Mouse (Mus musculus): Measurements from ENCODE around the gene Anapc13. TPM values are rescaled to one million over a fixed set of nuclear protein-coding genes. Genes with fewer than 3 reads are reported as not detected.
A peak's percentile ranks its signal among the peaks of the same experiment; 100 is the strongest.

The Anapc13 gene
- polyA plus RNA-seq, 1 experiment from 2014 or later: 222 TPM

- Histone ChIP-seq H3K27ac (no peak overlapping the region), H3K4me2 (ENCODE audit: low read length) (no peak overlapping the region), H3K27me3 (ENCODE audit: insufficient read depth, low read length) (no peaks in the 10 kb centered on the region), H3K4me3 (replicated peaks; ENCODE audit: low read depth, low read length) (no peak overlapping the region), H3K36me3 (ENCODE audit: insufficient read depth, low read length) (no peaks in the 10 kb centered on the region), H3K9ac (ENCODE audit: low read depth, low read length) (no peak overlapping the region), H3K9me3 (replicated peaks; ENCODE audit: low read length) (no peaks in the 10 kb centered on the region), H3K4me1 (replicated peaks; ENCODE audit: insufficient read depth, low read length) (peaks cover 9% of the 10 kb centered on the region; the same call in 1 of the 2 replicates)
- ATAC-seq (replicated peaks; ENCODE audit: low FRiP score, low read depth) (no peak), DNase-seq (ENCODE audit: low spot score) (peak; percentile 60)
- no peak for TF ChIP-seq CTCF (IDR thresholded peaks at IDR 0.05; ENCODE audit: low read depth)
- WGBS: 54% methylated on average over 6 of the region's 6 CpGs
Observed at GRCm38 (mm10) chr9:102641531-102641930, 15.4 kb downstream of the Anapc13 start.

- no peaks in the 10 kb centered on the region for H3K27me3 ChIP-seq (ENCODE audit: insufficient read depth, low read length)
- TF ChIP-seq CTCF (IDR thresholded peaks at IDR 0.05; ENCODE audit: low read depth): no peak
- peak overlapping the region; percentile 45; the same call in 1 of the 2 replicates for H3K4me2 ChIP-seq (ENCODE audit: low read length)
- H3K4me3 ChIP-seq (replicated peaks; ENCODE audit: low read depth, low read length): no peak overlapping the region
- peak overlapping the region; percentile 80 for H3K27ac ChIP-seq
- peak; percentile 59 for ATAC-seq (replicated peaks; ENCODE audit: low FRiP score, low read depth)
- peak; percentile 51 for DNase-seq (ENCODE audit: low spot score)
- H3K36me3 ChIP-seq (ENCODE audit: insufficient read depth, low read length): no peaks in the 10 kb centered on the region
- no peak overlapping the region for H3K9ac ChIP-seq (ENCODE audit: low read depth, low read length)
- H3K4me1 ChIP-seq (replicated peaks; ENCODE audit: insufficient read depth, low read length): peaks cover 11% of the 10 kb centered on the region; the same call in 1 of the 2 replicates
- H3K9me3 ChIP-seq (replicated peaks; ENCODE audit: low read length): no peaks in the 10 kb centered on the region
- 24% methylated on average over 8 of the region's 8 CpGs for WGBS
Observed at GRCm38 (mm10) chr9:102643071-102643485, 17.0 kb downstream of the Anapc13 start.

DNA sequence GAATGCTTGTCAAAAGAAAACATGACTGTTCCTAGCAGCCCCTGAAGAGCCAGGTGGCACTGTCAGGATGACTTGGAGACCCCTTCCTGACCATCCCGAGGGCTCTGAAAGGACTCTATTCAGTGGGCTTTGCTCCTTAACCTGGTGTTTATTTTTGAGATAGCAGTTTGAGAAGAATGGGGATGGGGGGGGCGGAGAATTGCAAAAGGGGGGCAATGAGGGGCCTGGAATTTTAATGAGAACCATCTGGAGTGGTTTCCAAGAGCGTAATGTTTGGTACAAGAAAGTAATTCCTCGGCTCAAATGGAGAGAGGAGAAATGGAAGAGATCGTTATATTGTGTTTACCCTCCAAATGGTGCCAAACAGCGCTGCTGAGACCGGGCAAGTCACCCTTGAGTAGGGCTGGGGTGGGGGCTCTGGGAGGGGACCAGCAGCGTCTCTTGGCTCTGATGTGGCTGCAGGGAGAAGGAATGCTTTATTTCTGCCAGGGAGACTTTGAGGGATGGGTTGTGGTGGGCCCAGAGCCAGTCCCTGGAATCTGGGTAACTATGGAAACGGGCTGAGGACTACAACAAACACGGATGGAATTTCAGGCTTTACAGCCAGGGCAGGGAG lies 17.5 kb downstream of the Anapc13 start:
- no peaks in the 10 kb centered on the region for H3K9me3 ChIP-seq (replicated peaks; ENCODE audit: low read length)
- no peaks in the 10 kb centered on the region for H3K27me3 ChIP-seq (ENCODE audit: insufficient read depth, low read length)
- H3K4me3 ChIP-seq (replicated peaks; ENCODE audit: low read depth, low read length): peak overlapping the region; percentile 9; the same call in 1 of the 2 replicates
- no peak for TF ChIP-seq CTCF (IDR thresholded peaks at IDR 0.05; ENCODE audit: low read depth)
- ATAC-seq (replicated peaks; ENCODE audit: low FRiP score, low read depth): peak; percentile 78
- peaks cover 11% of the 10 kb centered on the region; the same call in 1 of the 2 replicates for H3K4me1 ChIP-seq (replicated peaks; ENCODE audit: insufficient read depth, low read length)
- WGBS: 7% methylated on average over 10 of the region's 10 CpGs
- H3K36me3 ChIP-seq (ENCODE audit: insufficient read depth, low read length): no peaks in the 10 kb centered on the region
- H3K27ac ChIP-seq: peak overlapping the region; percentile 80
- DNase-seq (ENCODE audit: low spot score): peak; percentile 98
- peak overlapping the region; percentile 45 for H3K4me2 ChIP-seq (ENCODE audit: low read length)
- no peak overlapping the region for H3K9ac ChIP-seq (ENCODE audit: low read depth, low read length)

GRCm38 (mm10) chr9:102645119-102645695 lies 19.1 kb downstream of the Anapc13 start:
- Histone ChIP-seq H3K27ac (peak overlapping the region; percentile 33), H3K4me2 (ENCODE audit: low read length) (no peak overlapping the region), H3K4me1 (replicated peaks; ENCODE audit: insufficient read depth, low read length) (peaks cover 19% of the 10 kb centered on the region), H3K9ac (ENCODE audit: low read depth, low read length) (no peak overlapping the region), H3K36me3 (ENCODE audit: insufficient read depth, low read length) (no peaks in the 10 kb centered on the region), H3K4me3 (replicated peaks; ENCODE audit: low read depth, low read length) (no peak overlapping the region), H3K27me3 (ENCODE audit: insufficient read depth, low read length) (no peaks in the 10 kb centered on the region), H3K9me3 (replicated peaks; ENCODE audit: low read length) (no peaks in the 10 kb centered on the region)
- WGBS: 37% methylated on average over 3 of the region's 3 CpGs
- no peak for ATAC-seq (replicated peaks; ENCODE audit: low FRiP score, low read depth)
- no peak for TF ChIP-seq CTCF (IDR thresholded peaks at IDR 0.05; ENCODE audit: low read depth)
- DNase-seq (ENCODE audit: low spot score): peak; percentile 66

DNA sequence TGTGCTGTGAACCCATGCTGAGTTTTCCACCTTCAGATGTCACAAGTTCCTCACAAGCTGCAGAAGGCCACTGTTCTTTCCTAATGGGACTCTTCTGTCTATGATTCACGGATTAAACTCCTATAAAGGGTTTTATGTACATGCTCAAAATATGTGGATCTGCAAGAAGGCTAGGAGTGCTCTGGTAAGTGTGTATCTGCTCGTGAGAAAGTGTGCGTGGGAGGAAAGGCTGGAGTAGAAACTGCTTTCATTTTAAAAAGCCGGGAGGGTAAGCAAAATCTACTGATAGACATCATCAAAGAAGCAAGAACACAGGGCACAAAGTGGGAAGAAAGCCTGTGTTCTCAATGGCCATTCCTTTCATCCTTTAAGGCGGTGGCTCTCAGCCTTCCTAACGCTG lies 20.9 kb downstream of the Anapc13 start:
- no peak for DNase-seq (ENCODE audit: low spot score)
- TF ChIP-seq CTCF (IDR thresholded peaks at IDR 0.05; ENCODE audit: low read depth): no peak
- H3K27me3 ChIP-seq (ENCODE audit: insufficient read depth, low read length): no peaks in the 10 kb centered on the region
- no peak overlapping the region for H3K4me2 ChIP-seq (ENCODE audit: low read length)
- WGBS: 64% methylated on average over 6 of the region's 6 CpGs
- no peak overlapping the region for H3K27ac ChIP-seq
- no peak overlapping the region for H3K4me3 ChIP-seq (replicated peaks; ENCODE audit: low read depth, low read length)
- peaks cover 25% of the 10 kb centered on the region for H3K4me1 ChIP-seq (replicated peaks; ENCODE audit: insufficient read depth, low read length)
- ATAC-seq (replicated peaks; ENCODE audit: low FRiP score, low read depth): no peak
- H3K36me3 ChIP-seq (ENCODE audit: insufficient read depth, low read length): no peaks in the 10 kb centered on the region
- no peak overlapping the region for H3K9ac ChIP-seq (ENCODE audit: low read depth, low read length)
- no peaks in the 10 kb centered on the region for H3K9me3 ChIP-seq (replicated peaks; ENCODE audit: low read length)

DNA sequence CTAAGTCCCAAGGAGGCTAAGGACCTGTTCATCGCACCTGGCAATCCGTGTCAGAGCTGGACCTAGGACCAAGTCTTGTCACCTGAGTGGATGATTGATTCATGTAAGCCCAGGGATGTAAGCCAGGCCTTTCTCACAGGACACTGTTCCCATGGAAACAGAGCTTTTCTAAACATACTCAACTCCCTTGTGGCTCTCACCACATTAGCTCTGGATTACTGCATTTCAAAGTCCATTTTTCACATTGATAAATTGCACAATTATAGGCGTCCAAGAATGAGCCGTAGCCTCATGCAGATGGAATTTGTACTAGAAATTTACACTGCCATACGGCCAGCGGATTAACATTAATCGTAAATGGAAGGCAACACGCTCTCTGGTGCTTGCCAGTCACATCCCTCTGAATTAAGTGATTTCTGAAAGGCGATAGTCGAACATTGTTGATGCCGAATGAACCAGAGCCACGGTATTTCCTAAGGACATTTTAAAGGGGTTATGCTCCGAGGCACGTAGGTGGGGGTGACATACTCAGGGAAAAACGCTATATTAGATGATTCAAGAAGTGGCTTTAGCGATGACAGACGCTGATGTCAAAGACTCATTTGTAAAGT lies 23.9 kb downstream of the Anapc13 start:
- peak; percentile 85 for DNase-seq (ENCODE audit: low spot score)
- H3K27ac ChIP-seq: no peak overlapping the region
- 29% methylated on average over 17 of the region's 17 CpGs for WGBS
- H3K9ac ChIP-seq (ENCODE audit: low read depth, low read length): no peak overlapping the region
- ATAC-seq (replicated peaks; ENCODE audit: low FRiP score, low read depth): peak; percentile 49
- no peaks in the 10 kb centered on the region for H3K36me3 ChIP-seq (ENCODE audit: insufficient read depth, low read length)
- H3K4me3 ChIP-seq (replicated peaks; ENCODE audit: low read depth, low read length): no peak overlapping the region
- peaks cover 17% of the 10 kb centered on the region; the same call in 1 of the 2 replicates for H3K4me1 ChIP-seq (replicated peaks; ENCODE audit: insufficient read depth, low read length)
- H3K27me3 ChIP-seq (ENCODE audit: insufficient read depth, low read length): no peaks in the 10 kb centered on the region
- no peaks in the 10 kb centered on the region for H3K9me3 ChIP-seq (replicated peaks; ENCODE audit: low read length)
- TF ChIP-seq CTCF (IDR thresholded peaks at IDR 0.05; ENCODE audit: low read depth): no peak
- H3K4me2 ChIP-seq (ENCODE audit: low read length): peak overlapping the region; percentile 5; the same call in 1 of the 2 replicates
